Mouse (Mus musculus) ovary, adult 18-20 months (tissue): ENCODE measurements around the gene Fgf7.

Experiments used
- DNase-seq: peaks from one replicate; pipeline ENCODE4 v3.0.0; 2022; ENCODE audit warnings: low spot score, mixed read lengths

Gene Fgf7

DNA sequence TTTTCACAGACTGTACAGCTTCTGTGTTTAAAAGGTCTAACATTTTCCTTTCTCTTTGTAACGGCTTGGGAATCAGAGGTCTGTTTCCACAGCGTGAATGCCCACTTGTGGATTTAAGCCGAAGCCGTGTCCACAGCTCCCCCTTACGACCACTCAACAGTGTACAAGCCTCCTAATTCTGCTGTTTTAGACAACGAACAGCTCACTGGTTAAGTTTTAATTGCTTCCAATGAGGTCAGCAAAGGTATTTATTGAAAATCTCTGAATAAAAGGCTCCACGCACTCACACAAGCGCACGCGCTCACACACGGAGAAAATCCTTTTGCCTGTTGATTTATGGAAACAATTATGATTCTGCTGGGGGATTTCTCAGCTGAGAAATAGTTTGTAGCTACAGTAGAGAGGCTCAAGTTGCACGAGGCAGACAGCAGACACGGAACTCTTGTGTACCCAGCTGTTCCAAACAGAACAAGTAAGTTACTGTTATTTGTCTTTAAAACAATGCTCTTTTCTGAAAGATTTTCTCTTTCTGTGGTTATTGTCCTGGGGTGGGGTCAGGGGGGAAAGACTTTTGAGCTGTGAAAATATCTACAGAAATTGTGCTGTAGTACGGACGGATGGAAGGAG is at the start of gene Fgf7:
Fgf7 (plus strand) TSS at position 280 of the 627 bp plus-strand sequence.
- DNase-seq = no peak

DNA sequence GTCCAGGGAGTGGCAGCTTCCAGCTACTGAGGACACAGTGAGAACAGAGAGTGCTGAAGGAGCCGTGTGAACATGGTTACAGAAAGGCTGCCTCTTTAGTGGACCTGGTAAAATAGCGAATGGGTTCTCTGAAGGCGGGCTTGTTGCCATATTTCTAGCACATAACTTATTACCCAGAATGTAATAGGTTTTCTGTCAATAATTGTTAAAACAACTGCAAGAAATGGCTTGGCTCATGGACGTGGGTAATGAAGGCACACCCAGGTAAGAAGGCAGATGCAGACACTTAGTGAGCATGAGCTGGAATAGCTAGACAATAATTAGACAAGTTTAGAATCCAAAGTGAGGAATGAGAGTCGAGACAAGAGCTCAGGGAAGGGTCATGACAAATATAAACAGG is 32.2 kb upstream of the Fgf7 start:
- no peak for DNase-seq

- peak; percentile 12 for DNase-seq
These were observed 28.4 kb upstream of the Fgf7 start for GRCm38 (mm10) chr2:126006088-126006487.

DNA sequence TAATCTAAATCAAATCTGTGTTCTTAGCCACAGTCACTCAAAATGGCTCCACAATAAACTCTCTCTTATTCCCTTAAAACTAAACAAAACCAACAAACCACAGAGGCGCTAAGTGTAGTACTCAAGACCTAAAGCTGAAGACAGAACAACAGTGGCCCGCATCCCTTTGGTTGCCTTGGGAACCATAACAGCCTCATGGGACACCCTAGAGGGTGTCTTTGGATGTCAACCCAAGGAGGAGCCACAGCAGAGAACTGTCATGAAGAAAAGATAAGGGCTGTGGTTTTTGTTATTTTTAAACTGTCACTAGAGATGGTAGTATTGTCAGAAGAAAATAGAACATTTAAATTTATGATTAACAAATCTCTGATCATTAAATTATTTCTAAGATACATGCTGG is 27.7 kb upstream of the Fgf7 start:
- DNase-seq = no peak

GRCm38 (mm10) chr2:126014989-126015710 is 19.3 kb upstream of the Fgf7 start:
- DNase-seq = no peak

DNA sequence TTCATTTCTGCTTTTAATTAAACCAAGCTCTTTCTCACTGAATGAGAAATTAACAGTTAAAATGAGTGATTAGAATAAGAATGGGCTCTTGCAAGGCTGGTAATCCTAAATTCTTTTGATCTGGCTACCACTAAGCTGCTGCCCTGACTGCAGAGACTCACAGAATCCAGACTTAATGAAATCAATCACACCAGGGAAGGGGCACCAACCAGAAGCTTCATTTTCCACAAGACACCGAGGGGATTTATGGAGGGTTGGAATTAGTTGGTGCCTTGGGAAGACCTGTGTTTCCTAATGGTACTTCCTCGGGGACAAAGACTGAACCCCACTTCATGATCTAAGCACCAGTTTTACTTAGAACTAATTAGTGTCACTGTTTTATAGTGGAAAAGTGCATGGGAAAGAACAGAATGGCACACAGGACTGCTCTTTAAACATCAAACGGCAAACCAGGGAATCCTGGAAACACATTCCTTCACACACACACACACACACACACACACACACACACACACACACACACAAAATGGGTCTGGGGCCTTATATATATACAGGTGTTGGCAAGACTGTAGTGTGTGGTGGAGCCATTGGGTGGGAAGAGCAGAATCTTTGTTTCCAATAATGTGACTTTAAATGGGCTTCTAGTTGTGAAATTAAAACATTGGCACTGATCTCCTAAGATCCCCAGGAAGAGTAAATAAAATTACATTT is 18.5 kb upstream of the Fgf7 start:
- no peak for DNase-seq

DNA sequence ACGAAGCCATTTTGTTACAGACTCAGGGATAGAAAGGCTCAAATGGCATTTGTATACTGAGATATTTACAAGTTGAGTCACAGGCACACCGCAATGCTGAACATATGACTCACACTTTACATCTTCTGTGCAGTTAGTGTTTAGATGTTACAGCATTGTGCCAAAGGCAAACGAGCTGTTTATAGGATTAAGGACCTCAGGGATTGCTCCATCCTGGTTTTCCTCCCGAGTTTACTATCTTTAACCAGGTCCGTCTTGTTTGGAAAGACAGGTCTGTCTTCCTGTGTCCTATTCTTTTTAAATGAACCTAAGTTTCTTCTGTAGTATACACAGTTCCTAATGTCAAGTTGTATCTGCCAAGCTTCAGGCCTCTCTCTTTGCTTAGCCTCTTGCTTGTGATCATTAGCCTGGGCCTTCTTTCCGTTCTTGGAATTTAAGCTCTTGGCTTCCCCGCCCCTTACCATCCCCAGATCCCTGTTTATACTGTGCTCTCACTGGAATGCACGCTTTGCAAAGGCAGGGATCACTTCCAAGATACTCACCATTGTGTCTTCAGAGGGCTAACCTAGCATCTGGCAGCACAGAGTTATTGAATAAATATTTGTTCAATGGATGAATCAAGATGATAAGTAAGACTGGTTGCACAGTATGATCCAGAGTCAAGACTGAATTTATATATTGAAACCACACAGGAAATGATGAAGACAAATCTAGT is 3.1 kb upstream of the Fgf7 start:
- no peak for DNase-seq

- DNase-seq = no peak
These were observed 1.1 kb upstream of the Fgf7 start for GRCm38 (mm10) chr2:126033114-126033972.

DNA sequence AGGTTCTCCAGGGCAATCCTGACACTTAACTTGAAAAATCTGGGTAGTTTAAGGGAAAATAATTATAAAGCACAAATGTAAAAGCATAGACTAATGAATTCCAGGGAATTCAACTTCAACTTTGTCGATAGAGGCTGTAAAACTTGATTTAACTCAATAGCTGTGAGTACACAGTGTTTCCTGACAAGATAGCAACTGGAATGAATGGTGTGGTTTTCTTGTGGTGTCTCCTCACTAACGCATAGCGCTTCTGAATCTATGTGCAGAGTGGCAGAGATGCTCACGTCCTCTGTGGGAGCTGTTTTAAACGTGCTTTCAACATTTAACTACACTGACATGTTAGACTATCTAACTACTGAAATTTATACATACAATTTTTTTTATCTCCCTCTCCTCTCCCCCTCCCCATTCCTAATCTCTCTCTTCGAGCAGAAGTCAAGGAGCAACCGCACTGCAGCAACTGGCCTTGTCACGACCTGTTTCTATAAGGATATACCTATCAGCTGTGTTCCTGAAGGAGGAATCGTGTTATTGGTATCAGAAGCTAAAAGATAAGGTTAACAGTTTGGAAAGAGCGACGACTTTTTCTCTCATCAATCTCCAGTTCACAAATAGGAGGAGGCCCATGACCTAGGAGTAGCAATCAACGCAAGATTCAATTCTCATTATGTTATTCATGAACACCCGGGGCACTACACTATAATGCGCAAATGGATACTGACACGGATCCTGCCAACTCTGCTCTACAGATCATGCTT is 734 bp downstream of the Fgf7 start:
- no peak for DNase-seq

DNA sequence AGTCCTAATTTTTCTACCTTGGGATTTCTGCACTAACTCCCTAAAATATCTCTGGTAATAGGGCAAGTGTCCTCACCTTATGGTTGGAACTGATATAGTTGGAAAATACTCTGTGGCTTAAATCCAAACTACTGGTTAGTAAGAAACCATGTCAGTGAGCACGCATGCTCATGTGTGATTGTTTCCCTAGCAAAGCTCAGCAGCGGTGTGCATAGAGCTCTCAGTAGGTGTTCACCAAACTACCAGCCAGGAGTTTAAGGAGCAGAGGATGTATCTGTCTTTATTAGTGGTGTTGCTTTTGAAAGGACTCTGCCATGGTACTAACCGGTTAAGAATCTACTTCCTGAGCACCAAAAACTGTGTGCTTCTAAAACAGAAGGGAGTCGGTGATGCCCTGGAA is 1.7 kb downstream of the Fgf7 start:
- no peak for DNase-seq

DNA sequence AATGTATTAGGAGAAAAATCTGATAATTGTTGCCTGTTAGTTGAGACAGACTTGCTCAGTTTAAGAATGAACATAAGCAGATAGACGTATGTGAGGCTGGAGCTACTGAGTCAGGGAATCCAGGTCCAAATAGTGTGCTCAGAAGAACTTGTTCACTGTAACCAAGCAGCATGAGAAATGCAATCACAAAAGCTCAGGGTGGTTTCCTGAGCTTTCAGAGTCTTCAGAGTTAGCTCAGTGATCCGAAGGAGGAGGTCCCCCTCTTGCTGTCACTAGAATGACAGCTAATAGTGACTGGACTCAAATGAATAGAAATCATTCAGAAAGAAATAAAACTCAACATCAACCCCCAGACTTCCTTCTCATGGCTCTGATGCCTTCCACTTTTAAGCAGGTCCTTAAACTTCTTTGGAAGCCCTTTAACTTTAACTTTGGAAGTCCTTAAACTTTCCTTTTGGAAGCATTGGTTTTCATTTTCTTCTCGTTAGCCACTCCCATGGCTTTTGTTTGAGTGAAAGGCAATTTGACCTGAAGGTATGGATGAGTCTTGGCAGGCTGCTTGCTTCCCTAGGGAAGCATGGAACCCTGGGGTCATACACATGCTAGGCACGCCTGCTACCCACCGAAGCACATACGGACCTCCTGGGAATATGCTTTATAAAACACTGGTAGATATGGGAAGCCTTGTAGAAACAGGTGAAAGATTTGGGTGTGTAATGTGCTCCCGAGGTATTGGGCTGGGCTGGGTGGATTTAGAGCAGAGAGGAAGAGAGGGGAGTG is 4.0 kb downstream of the Fgf7 start:
- DNase-seq = no peak

DNA sequence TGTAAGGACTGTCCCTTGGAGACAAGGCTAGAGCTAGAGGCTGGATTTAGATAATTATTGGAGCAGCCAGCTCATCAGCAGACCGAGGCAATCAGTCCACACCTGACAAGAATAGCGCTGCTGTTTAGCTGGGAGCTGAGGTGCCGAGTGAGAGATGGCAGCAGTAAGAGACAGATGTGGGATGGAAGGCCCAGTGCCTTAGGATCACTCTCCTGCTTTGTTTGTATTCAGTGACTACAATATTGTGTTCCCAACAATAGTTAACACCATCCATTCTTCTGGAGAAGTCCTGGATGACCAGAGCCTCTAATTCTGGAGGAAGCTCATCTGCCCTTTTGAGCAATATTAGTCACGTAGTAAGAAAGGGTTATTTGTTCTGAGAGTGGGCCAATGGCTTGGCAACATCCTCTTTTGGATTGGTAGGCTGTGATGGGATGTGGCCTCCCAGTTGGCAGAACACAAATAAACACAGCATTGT is 5.0 kb downstream of the Fgf7 start:
- DNase-seq = no peak

- DNase-seq = no peak
These were observed 6.2 kb downstream of the Fgf7 start for GRCm38 (mm10) chr2:126040651-126041050.

GRCm38 (mm10) chr2:126041237-126041636 is 6.8 kb downstream of the Fgf7 start:
- DNase-seq = no peak

GRCm38 (mm10) chr2:126042674-126043073 is 8.2 kb downstream of the Fgf7 start:
- DNase-seq = no peak

GRCm38 (mm10) chr2:126045621-126046020 is 11.2 kb downstream of the Fgf7 start:
- DNase-seq = no peak

- DNase-seq = no peak
These were observed 18.5 kb downstream of the Fgf7 start for GRCm38 (mm10) chr2:126052749-126053557.

DNA sequence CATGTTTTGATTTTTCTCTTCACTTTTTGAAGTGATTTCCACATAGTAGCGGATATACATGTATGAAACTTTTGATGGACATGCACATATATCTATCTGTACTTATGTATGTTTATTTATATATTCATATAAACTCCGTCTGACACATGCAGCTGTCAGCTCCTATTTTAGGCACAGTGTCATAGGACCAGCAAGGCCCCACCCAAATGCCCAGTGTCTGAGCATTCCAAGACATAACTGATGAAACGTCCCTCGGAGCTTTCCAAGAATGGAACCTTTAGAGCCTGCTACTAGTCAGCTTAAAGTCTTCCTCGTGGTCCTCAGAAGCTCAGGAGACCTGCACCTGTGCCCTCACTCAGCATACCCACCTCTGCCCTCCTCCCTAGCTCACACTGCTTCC is 19.2 kb downstream of the Fgf7 start:
- DNase-seq = no peak

GRCm38 (mm10) chr2:126060595-126060994 is 26.1 kb downstream of the Fgf7 start:
- no peak for DNase-seq
